Mouse (Mus musculus): ENCODE data around the gene Pdcd4. TPM values are rescaled to one million over a fixed set of nuclear protein-coding genes. Genes with fewer than 3 reads are reported as not detected.
"Not testable (repeated sequence)": the region's sequence is repeated elsewhere in the genome, so short reads cannot be mapped to it uniquely, and the experiment has no call there.

The Pdcd4 gene
- polyA plus RNA-seq, 1 experiment from 2014 or later = 48.8 TPM

DNA sequence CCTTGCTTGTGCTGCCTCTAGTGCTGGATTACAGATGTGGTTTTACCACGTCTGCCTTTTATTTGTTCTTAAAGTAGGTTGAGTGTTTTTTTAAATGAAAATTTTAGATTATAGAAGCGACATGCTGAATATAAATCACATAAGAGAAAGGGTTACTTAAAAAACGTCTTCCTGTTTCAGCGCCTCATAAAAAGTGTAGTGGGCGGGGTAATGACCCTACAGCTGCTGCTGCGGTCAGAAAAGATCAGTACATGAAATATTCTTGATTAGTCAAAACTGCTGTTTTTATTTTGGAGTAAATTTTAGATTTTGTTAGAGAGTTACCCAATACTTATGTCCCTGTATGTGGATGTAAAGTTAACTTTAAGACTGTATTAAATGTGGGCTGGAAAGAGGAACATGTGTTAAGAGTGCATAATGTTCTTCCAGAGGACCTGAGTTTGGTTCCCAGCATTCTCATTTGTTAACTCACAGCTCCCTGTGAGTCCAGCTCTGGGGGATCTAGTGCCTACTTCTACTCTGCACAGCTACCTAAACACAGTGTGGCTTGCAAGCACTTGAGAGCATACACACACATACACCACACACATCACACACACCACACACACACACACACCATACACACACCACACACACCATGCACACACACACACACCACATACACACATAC lies 14.1 kb downstream of the Pdcd4 start:
- Histone ChIP-seq H3K4me1 (peaks cover 22% of the 10 kb centered on the region), H3K27me3 (ENCODE audit: low read depth, poor library complexity, severe bottlenecking) (no peaks in the 10 kb centered on the region), H3K36me3 (peaks cover 22% of the 10 kb centered on the region), H3K4me3 (no peak overlapping the region), H3K9me3 (replicated peaks) (no peaks in the 10 kb centered on the region), H3K27ac (replicated peaks) (no peak overlapping the region)
- no peak for DNase-seq (ENCODE audit: low spot score)
- WGBS = 74% methylated on average over 6 of the region's 6 CpGs

DNA sequence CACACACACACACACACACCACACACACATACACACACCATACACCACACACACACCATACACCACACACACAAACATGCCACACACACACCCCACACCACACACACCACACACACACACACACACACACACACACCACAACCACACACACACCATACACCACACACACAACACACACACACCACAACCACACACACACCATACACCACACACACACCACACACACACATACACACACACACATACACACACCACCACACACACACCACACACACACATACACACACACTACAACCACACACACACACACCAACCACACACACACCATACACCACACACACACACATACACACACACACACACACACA lies 14.7 kb downstream of the Pdcd4 start:
- not testable (repeated sequence) for DNase-seq (ENCODE audit: low spot score); H3K9me3 ChIP-seq (replicated peaks)

GRCm38 (mm10) chr19:53914950-53915349 lies 22.9 kb downstream of the Pdcd4 start:
- H3K27me3 ChIP-seq (ENCODE audit: low read depth, poor library complexity, severe bottlenecking) = no peaks in the 10 kb centered on the region
- H3K27ac ChIP-seq (replicated peaks) = no peak overlapping the region
- H3K4me3 ChIP-seq = no peak overlapping the region
- WGBS = 96% methylated on average over 4 of the region's 4 CpGs
- no peaks in the 10 kb centered on the region for H3K4me1 ChIP-seq
- no peaks in the 10 kb centered on the region for H3K9me3 ChIP-seq (replicated peaks)
- H3K36me3 ChIP-seq = peaks cover 86% of the 10 kb centered on the region
- DNase-seq (ENCODE audit: low spot score) = no peak

More for the DNA sequence above, 14.7 kb downstream of the Pdcd4 start:
- Histone ChIP-seq H3K36me3 (peaks cover 27% of the 10 kb centered on the region), H3K4me1 (peaks cover 22% of the 10 kb centered on the region)
- not testable (repeated sequence) for H3K27ac ChIP-seq (replicated peaks); H3K4me3 ChIP-seq; H3K27me3 ChIP-seq (ENCODE audit: low read depth, poor library complexity, severe bottlenecking)

DNA sequence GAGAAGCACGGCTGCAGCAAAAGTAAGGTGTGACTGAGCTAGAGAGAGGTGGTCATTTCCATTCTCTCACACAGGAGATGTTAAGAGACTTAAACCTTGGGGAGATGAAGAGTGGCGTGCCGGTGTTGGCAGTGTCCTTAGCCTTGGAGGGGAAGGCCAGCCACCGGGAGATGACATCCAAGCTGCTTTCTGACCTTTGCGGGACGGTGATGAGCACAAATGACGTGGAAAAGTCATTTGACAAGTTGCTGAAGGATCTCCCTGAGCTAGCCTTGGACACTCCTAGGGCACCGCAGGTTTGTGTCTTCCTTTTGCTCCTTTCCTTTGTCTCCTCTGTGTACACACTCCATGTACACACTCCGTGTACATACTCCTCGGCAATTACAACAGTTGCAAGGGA lies 27.5 kb downstream of the Pdcd4 start:
- Histone ChIP-seq H3K4me3 (no peak overlapping the region), H3K9me3 (replicated peaks) (no peaks in the 10 kb centered on the region; the same call in 1 of the 2 replicates), H3K27me3 (ENCODE audit: low read depth, poor library complexity, severe bottlenecking) (no peaks in the 10 kb centered on the region), H3K27ac (replicated peaks) (no peak overlapping the region), H3K4me1 (no peaks in the 10 kb centered on the region), H3K36me3 (peaks cover 69% of the 10 kb centered on the region)
- 88% methylated on average over 10 of the region's 10 CpGs for WGBS
- DNase-seq (ENCODE audit: low spot score) = no peak

DNA sequence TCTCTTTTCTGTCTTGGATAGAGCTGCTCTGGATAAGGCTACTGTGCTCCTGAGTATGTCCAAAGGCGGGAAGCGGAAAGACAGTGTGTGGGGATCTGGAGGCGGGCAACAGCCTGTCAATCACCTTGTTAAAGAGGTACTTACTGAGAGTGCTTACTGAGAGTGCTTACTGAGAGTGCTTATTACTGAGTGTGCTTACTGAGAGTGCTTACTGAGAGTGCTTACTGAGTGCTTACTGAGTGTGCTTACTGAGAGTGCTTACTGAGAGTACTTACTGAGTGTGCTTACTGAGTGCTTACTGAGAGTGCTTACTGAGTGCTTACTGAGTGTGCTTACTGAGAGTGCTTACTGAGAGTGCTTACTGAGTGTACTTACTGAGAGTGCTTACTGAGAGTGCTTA lies 30.0 kb downstream of the Pdcd4 start:
- WGBS = 90% methylated on average over 3 of the region's 3 CpGs

DNA sequence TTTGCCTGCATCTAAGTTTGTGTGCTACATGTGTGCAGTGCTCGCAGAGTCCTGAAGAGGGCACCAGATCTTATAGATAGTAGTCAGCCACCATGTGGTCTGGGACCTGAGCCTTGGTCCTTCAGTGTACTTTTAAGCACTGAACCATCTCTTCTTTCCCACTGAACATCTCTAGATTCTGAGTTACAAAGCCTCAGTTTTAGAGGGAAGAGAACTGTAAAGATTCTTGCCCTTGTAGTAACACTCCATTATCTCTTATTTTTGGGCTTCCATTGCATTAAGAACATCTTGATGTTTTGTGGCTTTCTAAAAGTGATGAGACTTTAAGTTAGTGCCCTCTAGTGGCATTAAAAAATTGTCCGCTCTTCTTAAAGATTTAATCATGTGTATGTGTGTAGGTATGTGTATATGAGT lies 33.3 kb downstream of the Pdcd4 start:
- H3K27ac ChIP-seq (replicated peaks) = no peak overlapping the region
- no peaks in the 10 kb centered on the region for H3K27me3 ChIP-seq (ENCODE audit: low read depth, poor library complexity, severe bottlenecking)
- WGBS = 83% methylated on average over 2 of the region's 2 CpGs
- no peaks in the 10 kb centered on the region for H3K4me1 ChIP-seq
- H3K36me3 ChIP-seq = peaks cover 52% of the 10 kb centered on the region
- no peak for DNase-seq (ENCODE audit: low spot score)
- no peaks in the 10 kb centered on the region; the same call in 1 of the 2 replicates for H3K9me3 ChIP-seq (replicated peaks)
- H3K4me3 ChIP-seq = no peak overlapping the region

More for the DNA sequence above, 30.0 kb downstream of the Pdcd4 start:
- not testable (repeated sequence) for H3K4me1 ChIP-seq; H3K4me3 ChIP-seq; DNase-seq (ENCODE audit: low spot score); H3K27ac ChIP-seq (replicated peaks); H3K9me3 ChIP-seq (replicated peaks); H3K27me3 ChIP-seq (ENCODE audit: low read depth, poor library complexity, severe bottlenecking)
- H3K36me3 ChIP-seq = peaks cover 59% of the 10 kb centered on the region

DNA sequence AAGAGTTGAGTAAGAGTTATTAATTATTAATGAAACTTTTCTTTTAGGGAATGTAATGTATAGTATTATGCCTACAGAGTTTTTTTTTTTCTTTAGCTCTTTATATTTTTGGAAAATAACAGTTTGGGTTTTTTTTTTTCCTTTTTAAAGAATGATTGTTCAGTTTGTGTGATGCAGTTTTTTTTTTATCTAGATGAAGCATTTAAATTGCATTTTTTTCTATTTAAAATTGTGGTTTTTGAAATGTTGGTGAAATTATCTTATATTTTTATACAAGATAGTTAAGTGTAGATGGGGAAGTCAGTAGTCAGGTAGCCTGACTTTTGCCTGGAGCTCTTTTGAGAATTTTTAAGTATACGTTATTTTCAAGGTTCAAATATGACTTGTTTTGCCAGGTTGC lies 34.7 kb downstream of the Pdcd4 start:
- Histone ChIP-seq H3K27me3 (ENCODE audit: low read depth, poor library complexity, severe bottlenecking) (no peaks in the 10 kb centered on the region), H3K9me3 (replicated peaks) (no peaks in the 10 kb centered on the region; the same call in 1 of the 2 replicates), H3K4me1 (no peaks in the 10 kb centered on the region), H3K27ac (replicated peaks) (no peak overlapping the region), H3K36me3 (peaks cover 66% of the 10 kb centered on the region), H3K4me3 (no peak overlapping the region)
- whole genome bisulfite sequencing = 96% methylated on average over 1 of the region's 1 CpGs
- DNase-seq (ENCODE audit: low spot score) = no peak

DNA sequence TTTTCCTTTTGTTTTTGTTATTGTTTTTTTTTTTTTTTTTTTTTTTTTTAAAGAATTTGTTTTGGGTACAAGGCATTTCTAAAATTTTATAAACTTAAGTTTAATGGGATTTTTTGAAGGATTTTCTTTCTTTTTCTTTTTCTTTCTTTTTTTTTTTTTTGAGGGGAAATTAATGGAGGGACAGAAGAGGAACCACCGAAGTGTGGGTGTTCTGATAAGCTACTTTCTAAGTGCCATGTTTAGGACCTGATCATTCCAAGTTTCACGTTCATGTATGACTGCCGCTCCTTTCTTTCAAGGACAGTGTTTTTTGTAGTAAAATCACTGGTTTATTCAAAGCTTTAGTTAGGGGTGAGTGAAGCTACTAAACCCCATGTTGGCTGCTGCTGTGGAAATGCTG lies 37.2 kb downstream of the Pdcd4 start:
- H3K36me3 ChIP-seq = peaks cover 68% of the 10 kb centered on the region
- no peak overlapping the region for H3K4me3 ChIP-seq
- H3K27me3 ChIP-seq (ENCODE audit: low read depth, poor library complexity, severe bottlenecking) = no peaks in the 10 kb centered on the region
- no peak for DNase-seq (ENCODE audit: low spot score)
- H3K27ac ChIP-seq (replicated peaks) = no peak overlapping the region
- 95% methylated on average over 3 of the region's 3 CpGs for WGBS
- no peaks in the 10 kb centered on the region; the same call in 1 of the 2 replicates for H3K9me3 ChIP-seq (replicated peaks)
- no peaks in the 10 kb centered on the region for H3K4me1 ChIP-seq

DNA sequence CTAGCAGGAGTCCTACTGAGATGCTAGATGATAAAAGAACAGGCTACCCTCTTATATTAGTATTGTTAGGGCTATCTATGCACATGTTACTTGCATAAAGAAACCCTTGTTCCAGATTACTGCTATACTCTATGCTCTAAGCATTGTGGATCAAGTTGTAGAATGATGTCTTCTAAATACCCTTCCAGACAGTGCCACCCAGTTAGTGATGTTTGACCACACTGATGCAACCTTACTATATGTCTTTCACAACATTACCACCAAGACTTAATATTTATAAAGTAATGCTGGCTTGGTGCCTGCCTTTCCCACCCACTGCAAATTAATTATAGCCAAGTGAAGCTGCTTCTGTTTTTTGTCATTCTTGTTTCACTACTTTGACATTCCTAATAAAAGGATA lies 41.0 kb downstream of the Pdcd4 start:
- Histone ChIP-seq H3K9me3 (replicated peaks) (no peaks in the 10 kb centered on the region), H3K27ac (replicated peaks) (no peak overlapping the region), H3K4me1 (no peaks in the 10 kb centered on the region), H3K36me3 (peaks cover 78% of the 10 kb centered on the region), H3K4me3 (no peak overlapping the region), H3K27me3 (ENCODE audit: low read depth, poor library complexity, severe bottlenecking) (no peaks in the 10 kb centered on the region)
- DNase-seq (ENCODE audit: low spot score) = no peak

GRCm38 (mm10) chr19:53934046-53934445 lies 42.0 kb downstream of the Pdcd4 start:
- H3K27ac ChIP-seq (replicated peaks) = no peak overlapping the region
- H3K27me3 ChIP-seq (ENCODE audit: low read depth, poor library complexity, severe bottlenecking) = no peaks in the 10 kb centered on the region
- H3K4me3 ChIP-seq = no peak overlapping the region
- peaks cover 81% of the 10 kb centered on the region for H3K36me3 ChIP-seq
- no peaks in the 10 kb centered on the region for H3K4me1 ChIP-seq
- no peaks in the 10 kb centered on the region for H3K9me3 ChIP-seq (replicated peaks)
- no peak for DNase-seq (ENCODE audit: low spot score)

DNA sequence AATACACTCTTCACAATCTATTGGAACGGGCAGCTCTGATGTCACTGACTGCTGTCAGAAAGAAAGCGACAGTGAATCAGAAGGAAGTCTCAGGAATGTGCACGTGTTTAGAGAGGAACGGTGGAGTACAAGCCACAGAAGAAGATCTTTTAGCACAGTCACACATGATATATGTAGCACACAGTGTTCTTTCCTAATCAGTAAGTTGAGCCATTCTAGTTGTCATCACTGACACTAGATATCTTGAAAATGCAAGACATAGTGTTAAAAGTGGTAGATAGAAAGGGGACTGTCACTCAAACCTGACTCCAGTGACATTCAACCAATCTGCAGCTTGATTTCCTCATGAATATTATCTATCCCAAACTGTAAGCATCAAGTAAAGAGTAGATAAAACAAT lies 47.4 kb downstream of the Pdcd4 start:
- peaks cover 47% of the 10 kb centered on the region for H3K36me3 ChIP-seq
- H3K9me3 ChIP-seq (replicated peaks) = no peaks in the 10 kb centered on the region
- DNase-seq (ENCODE audit: low spot score) = no peak
- no peaks in the 10 kb centered on the region for H3K27me3 ChIP-seq (ENCODE audit: low read depth, poor library complexity, severe bottlenecking)
- H3K4me1 ChIP-seq = peaks cover 12% of the 10 kb centered on the region
- H3K4me3 ChIP-seq = no peak overlapping the region
- H3K27ac ChIP-seq (replicated peaks) = no peak overlapping the region
- 89% methylated on average over 4 of the region's 4 CpGs for WGBS

DNA sequence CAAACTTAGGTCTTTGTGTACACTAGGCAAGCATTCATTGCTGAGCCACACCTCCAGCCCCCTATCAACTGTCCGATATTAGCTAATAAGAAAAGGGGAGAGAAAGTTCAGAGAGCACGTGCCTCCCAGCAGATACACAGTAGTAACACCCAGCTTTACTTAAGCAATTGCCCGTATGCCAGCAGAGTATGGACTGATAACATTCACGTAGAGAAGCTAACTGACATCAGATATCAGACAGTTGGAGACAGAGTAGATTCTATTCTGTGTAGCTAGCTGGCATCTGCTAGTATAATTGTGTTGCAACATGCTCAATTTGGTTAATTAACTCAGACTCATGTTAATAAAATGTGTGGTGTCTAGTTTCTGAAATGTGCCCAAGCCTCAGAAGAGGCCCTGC lies 49.1 kb downstream of the Pdcd4 start:
- Histone ChIP-seq H3K9me3 (replicated peaks) (no peaks in the 10 kb centered on the region), H3K27me3 (ENCODE audit: low read depth, poor library complexity, severe bottlenecking) (no peaks in the 10 kb centered on the region), H3K4me1 (peaks cover 15% of the 10 kb centered on the region), H3K4me3 (no peak overlapping the region), H3K36me3 (peaks cover 39% of the 10 kb centered on the region), H3K27ac (replicated peaks) (no peak overlapping the region)
- no peak for DNase-seq (ENCODE audit: low spot score)
- WGBS = 88% methylated on average over 4 of the region's 4 CpGs

GRCm38 (mm10) chr19:53942342-53942741 lies 50.3 kb downstream of the Pdcd4 start:
- Histone ChIP-seq H3K9me3 (replicated peaks) (no peaks in the 10 kb centered on the region), H3K27ac (replicated peaks) (no peak overlapping the region), H3K4me3 (0 out of 2 replicates have a peak overlapping the region, but pooled peaks have one; percentile 92), H3K36me3 (peaks cover 31% of the 10 kb centered on the region), H3K4me1 (peaks cover 22% of the 10 kb centered on the region), H3K27me3 (ENCODE audit: low read depth, poor library complexity, severe bottlenecking) (no peaks in the 10 kb centered on the region)
- 94% methylated on average over 2 of the region's 2 CpGs for WGBS
- no peak for DNase-seq (ENCODE audit: low spot score)

All from midbrain, embryonic 10.5 days (tissue).